Mouse (Mus musculus): Measurements from ENCODE around the gene Clcnkb. TPM values are rescaled to one million over a fixed set of nuclear protein-coding genes. Genes with fewer than 3 reads are reported as not detected.
A peak's percentile ranks its signal among the peaks of the same experiment; 100 is the strongest.

Clcnkb gene
- total and polyA plus RNA-seq, 2 experiments from 2014 or later = 0.27 TPM; not detected in 1

DNA sequence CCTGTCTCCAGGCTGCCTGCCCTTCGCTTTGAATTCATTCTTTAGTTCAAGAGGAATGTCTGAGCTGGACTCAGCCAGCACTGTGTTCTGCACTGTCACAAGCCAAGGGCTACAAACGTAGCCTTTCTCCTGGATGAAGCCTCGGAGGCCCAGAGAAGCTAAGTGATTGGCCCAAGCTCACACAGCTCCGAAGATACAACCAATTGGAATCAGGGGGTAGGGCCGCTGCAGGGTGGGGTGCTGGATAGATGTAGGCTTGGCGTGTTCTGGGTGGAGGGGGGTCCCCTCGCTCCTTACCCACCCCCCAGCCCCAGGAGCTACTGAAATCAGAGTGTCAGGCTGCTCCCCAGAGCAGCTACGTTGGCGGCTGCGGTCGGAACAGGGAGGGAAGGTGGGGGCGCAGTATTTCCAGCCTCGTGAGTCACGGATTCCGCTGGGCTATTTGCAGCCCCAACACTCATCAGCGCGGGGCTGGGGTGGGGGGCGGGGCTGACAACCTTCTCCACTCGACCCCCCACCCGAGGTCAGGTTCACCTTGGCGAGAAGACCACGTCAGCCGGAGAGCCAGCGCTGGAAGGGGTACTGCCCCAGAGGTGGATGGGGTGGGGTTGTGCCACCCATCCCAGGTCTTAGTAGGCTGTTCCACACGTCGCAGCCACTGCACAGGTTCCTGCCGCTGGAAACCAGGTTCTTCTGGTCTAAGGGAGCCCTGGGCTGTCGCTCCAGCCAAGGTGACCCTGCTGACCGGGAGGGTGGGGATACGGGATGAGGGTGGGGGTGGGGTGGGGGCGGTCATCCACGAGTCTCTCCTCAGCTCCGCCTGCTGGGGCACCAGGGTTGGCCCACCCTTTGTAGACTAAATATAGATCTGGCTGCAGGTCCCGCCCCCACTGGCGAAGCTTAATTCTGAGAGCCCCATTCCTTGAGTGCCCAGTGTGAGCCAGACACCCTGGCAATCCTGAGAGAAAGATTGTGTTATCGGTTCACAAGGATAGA is 10.0 kb upstream of the Clcnkb start:
- ATAC-seq (ENCODE audit: low FRiP score) (peak; percentile 90), DNase-seq (ENCODE audit: low spot score) (peak; percentile 83)
- peak; percentile 23; the same call in 1 of the 2 replicates for TF ChIP-seq CTCF (IDR thresholded peaks at IDR 0.05)
- Histone ChIP-seq H3K9ac (replicated peaks; ENCODE audit: low read length, poor library complexity, severe bottlenecking) (peak overlapping the region; percentile 77), H3K4me3 (ENCODE audit: low read depth, low read length) (peak overlapping the region; percentile 52), H3K9me3 (ENCODE audit: low read length) (no peaks in the 10 kb centered on the region), H3K36me3 (ENCODE audit: insufficient read depth, low read length) (no peaks in the 10 kb centered on the region), H3K27me3 (ENCODE audit: insufficient read depth, low read length) (no peaks in the 10 kb centered on the region), H3K4me2 (ENCODE audit: low read depth, low read length, poor library complexity, severe bottlenecking) (peak overlapping the region; percentile 78), H3K4me1 (ENCODE audit: insufficient read depth, low read length) (no peaks in the 10 kb centered on the region), H3K27ac (ENCODE audit: low read depth, low read length) (peak overlapping the region; percentile 62)
- WGBS = 4% methylated on average over 32 of the region's 36 CpGs

DNA sequence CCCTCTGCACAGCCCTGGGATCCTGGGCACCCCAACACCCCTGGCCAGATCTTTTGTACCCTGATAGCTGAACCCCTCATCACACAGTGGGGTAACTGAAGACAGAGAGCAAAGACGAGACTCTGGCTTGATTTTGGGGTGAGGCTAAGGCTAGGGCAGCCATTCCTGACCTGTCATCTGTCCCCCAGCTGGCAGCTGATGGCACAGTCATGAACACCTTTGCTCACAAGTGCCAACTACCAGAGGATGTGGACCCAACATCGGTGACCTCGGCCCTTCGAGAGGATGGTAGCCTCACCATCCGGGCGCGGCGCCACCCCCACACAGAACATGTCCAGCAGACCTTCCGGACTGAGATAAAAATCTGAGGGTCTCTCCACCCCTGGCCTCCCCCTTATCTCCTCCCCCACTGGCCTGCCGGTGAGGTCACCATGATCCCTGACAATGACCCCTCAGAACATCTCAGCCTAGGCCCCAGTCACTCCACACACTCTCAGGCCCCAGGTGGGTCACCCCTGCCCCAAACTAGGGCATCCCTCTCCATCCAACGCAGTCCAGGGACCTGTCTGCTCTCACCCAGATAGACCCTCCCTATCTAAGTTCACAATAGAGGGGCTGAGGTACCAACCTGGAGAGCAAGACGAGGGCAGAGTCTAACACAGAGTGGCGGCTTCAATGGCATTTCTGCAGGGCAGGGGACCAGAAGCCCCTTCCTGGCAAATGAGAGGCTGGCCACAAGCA is 8.0 kb upstream of the Clcnkb start:
- Histone ChIP-seq H3K27me3 (ENCODE audit: insufficient read depth, low read length) (no peaks in the 10 kb centered on the region), H3K9ac (replicated peaks; ENCODE audit: low read length, poor library complexity, severe bottlenecking) (no peak overlapping the region), H3K36me3 (ENCODE audit: insufficient read depth, low read length) (no peaks in the 10 kb centered on the region), H3K4me2 (ENCODE audit: low read depth, low read length, poor library complexity, severe bottlenecking) (no peak overlapping the region), H3K4me3 (ENCODE audit: low read depth, low read length) (no peak overlapping the region), H3K27ac (ENCODE audit: low read depth, low read length) (no peak overlapping the region), H3K4me1 (ENCODE audit: insufficient read depth, low read length) (no peaks in the 10 kb centered on the region), H3K9me3 (ENCODE audit: low read length) (no peaks in the 10 kb centered on the region)
- no peak for TF ChIP-seq CTCF (IDR thresholded peaks at IDR 0.05)
- ATAC-seq (ENCODE audit: low FRiP score) = no peak
- no peak for DNase-seq (ENCODE audit: low spot score)
- WGBS = 88% methylated on average over 13 of the region's 13 CpGs

- Histone ChIP-seq H3K4me1 (ENCODE audit: insufficient read depth, low read length) (no peaks in the 10 kb centered on the region), H3K27me3 (ENCODE audit: insufficient read depth, low read length) (no peaks in the 10 kb centered on the region), H3K4me2 (ENCODE audit: low read depth, low read length, poor library complexity, severe bottlenecking) (no peak overlapping the region), H3K36me3 (ENCODE audit: insufficient read depth, low read length) (no peaks in the 10 kb centered on the region), H3K9me3 (ENCODE audit: low read length) (no peaks in the 10 kb centered on the region), H3K27ac (ENCODE audit: low read depth, low read length) (no peak overlapping the region), H3K4me3 (ENCODE audit: low read depth, low read length) (no peak overlapping the region), H3K9ac (replicated peaks; ENCODE audit: low read length, poor library complexity, severe bottlenecking) (no peak overlapping the region)
- no peak for TF ChIP-seq CTCF (IDR thresholded peaks at IDR 0.05)
- DNase-seq (ENCODE audit: low spot score) (no peak), ATAC-seq (ENCODE audit: low FRiP score) (no peak)
- WGBS = 77% methylated on average over 5 of the region's 5 CpGs
Observed at GRCm38 (mm10) chr4:141423288-141423687, 7.5 kb upstream of the Clcnkb start.

GRCm38 (mm10) chr4:141422841-141423240 is 7.0 kb upstream of the Clcnkb start:
- ATAC-seq (ENCODE audit: low FRiP score) = no peak
- H3K36me3 ChIP-seq (ENCODE audit: insufficient read depth, low read length) = no peaks in the 10 kb centered on the region
- H3K27me3 ChIP-seq (ENCODE audit: insufficient read depth, low read length) = no peaks in the 10 kb centered on the region
- WGBS = 76% methylated on average over 5 of the region's 5 CpGs
- no peak for TF ChIP-seq CTCF (IDR thresholded peaks at IDR 0.05)
- H3K9ac ChIP-seq (replicated peaks; ENCODE audit: low read length, poor library complexity, severe bottlenecking) = no peak overlapping the region
- no peak overlapping the region for H3K4me2 ChIP-seq (ENCODE audit: low read depth, low read length, poor library complexity, severe bottlenecking)
- no peak for DNase-seq (ENCODE audit: low spot score)
- no peaks in the 10 kb centered on the region for H3K4me1 ChIP-seq (ENCODE audit: insufficient read depth, low read length)
- no peaks in the 10 kb centered on the region for H3K9me3 ChIP-seq (ENCODE audit: low read length)
- no peak overlapping the region for H3K4me3 ChIP-seq (ENCODE audit: low read depth, low read length)
- H3K27ac ChIP-seq (ENCODE audit: low read depth, low read length) = no peak overlapping the region

DNA sequence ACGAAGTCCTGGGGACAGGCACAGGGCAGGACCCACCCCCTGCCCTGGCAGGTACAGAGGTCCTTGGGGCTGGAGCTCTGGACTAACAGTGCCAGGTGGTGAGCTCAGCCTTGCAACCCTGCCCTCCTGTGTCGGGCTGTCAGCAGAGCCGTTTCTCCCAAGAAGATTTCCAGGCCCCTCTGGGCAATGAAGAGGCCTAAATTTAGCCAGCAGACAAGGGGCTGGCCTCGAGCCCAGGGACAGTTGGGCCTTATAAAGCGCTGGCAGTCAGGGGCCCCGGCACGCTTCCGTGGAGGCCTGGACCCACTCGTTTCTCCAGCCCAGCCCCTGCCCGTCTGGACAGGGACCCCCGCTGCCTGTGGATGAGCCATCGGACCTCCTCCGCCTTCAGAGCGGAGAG is 5.6 kb upstream of the Clcnkb start:
- no peaks in the 10 kb centered on the region for H3K9me3 ChIP-seq (ENCODE audit: low read length)
- H3K4me1 ChIP-seq (ENCODE audit: insufficient read depth, low read length) = no peaks in the 10 kb centered on the region
- ATAC-seq (ENCODE audit: low FRiP score) = no peak
- no peak overlapping the region for H3K27ac ChIP-seq (ENCODE audit: low read depth, low read length)
- peak; percentile 42 for DNase-seq (ENCODE audit: low spot score)
- H3K9ac ChIP-seq (replicated peaks; ENCODE audit: low read length, poor library complexity, severe bottlenecking) = 0 out of 2 replicates have a peak overlapping the region, but pooled peaks have one; percentile 8
- H3K36me3 ChIP-seq (ENCODE audit: insufficient read depth, low read length) = no peaks in the 10 kb centered on the region
- WGBS = 60% methylated on average over 14 of the region's 14 CpGs
- no peak for TF ChIP-seq CTCF (IDR thresholded peaks at IDR 0.05)
- H3K27me3 ChIP-seq (ENCODE audit: insufficient read depth, low read length) = no peaks in the 10 kb centered on the region
- H3K4me2 ChIP-seq (ENCODE audit: low read depth, low read length, poor library complexity, severe bottlenecking) = no peak overlapping the region
- H3K4me3 ChIP-seq (ENCODE audit: low read depth, low read length) = no peak overlapping the region
